Mouse (Mus musculus) hindbrain, postnatal 0 days (tissue): ENCODE data around the gene Gm12184. TPM values are rescaled to one million over a fixed set of nuclear protein-coding genes. Genes with fewer than 3 reads are reported as not detected.
A peak's percentile ranks its signal among the peaks of the same experiment; 100 is the strongest.
"Not testable (repeated sequence)": the region's sequence is repeated elsewhere in the genome, so short reads cannot be mapped to it uniquely, and the experiment has no call there.

Experiments
- ATAC-seq: fragments of 200-750 bp; cut with Nextera tagmentation; 2 replicates; pipeline ENCODE4 v1.8.0; 2017; ENCODE audit warnings: mild to moderate bottlenecking, moderate TSS enrichment, moderate library complexity
- DNase-seq: peaks from one replicate; pipeline ENCODE4 v3.0.0-alpha.2; 2015; ENCODE audit warnings: low spot score
- H3K27ac ChIP-seq: fragments of 300-500 bp; sonication (generic); 2 replicates; pipeline ENCODE4 v1.5.1; 2014; ENCODE audit warnings: mild to moderate bottlenecking
- H3K27me3 ChIP-seq: fragments of 300-500 bp; sonication (generic); 2 replicates; pipeline ENCODE4 v1.6.1; 2014; ENCODE audit warnings: low read length, mixed read lengths; ENCODE audit not compliant: insufficient read depth
- H3K36me3 ChIP-seq: fragments of 300-500 bp; sonication (generic); 2 replicates; pipeline ENCODE4 v1.6.1; 2014; ENCODE audit warnings: low read length, mixed read lengths; ENCODE audit not compliant: insufficient read depth
- H3K4me1 ChIP-seq: fragments of 300-500 bp; sonication (generic); 2 replicates; pipeline ENCODE4 v1.6.1; 2014; ENCODE audit warnings: antibody characterized with exemption, low read length, mixed read lengths; ENCODE audit not compliant: insufficient read depth
- H3K4me2 ChIP-seq: fragments of 300-500 bp; sonication (generic); 2 replicates; pipeline ENCODE4 v1.6.1; 2014; ENCODE audit warnings: low read depth, mild to moderate bottlenecking, low read length, moderate library complexity, mixed read lengths
- H3K4me3 ChIP-seq: fragments of 300-500 bp; sonication (generic); 2 replicates; pipeline ENCODE4 v1.5.1; 2014; ENCODE audit warnings: low read length
- H3K9ac ChIP-seq: fragments of 300-500 bp; sonication (generic); replicated peaks from 2 replicates; pipeline ENCODE4 v1.6.1; 2014; ENCODE audit warnings: mild to moderate bottlenecking, low read length, moderate library complexity, mixed read lengths
- H3K9me3 ChIP-seq: fragments of 300-500 bp; sonication (generic); 2 replicates; pipeline ENCODE4 v1.6.1; 2016; ENCODE audit warnings: low read length, mixed read lengths
- CTCF ChIP-seq: IDR thresholded peaks from 2 replicates; pipeline ENCODE4 v1.5.1; 2016; ENCODE audit warnings: antibody characterized with exemption, control low read depth, low read depth
- WGBS: fragments of 180-500 bp; shearing (Covaris S2); extraction: QIAGEN DNeasy Blood & Tissue Kit; methylation state at CpG from one replicate; pipeline ENCODE4 v1.1.7; 2014; 5-methylcytosine and 5-hydroxymethylcytosine counted together
- polyA plus RNA-seq: library from polyadenylated mRNA; unstranded; fragments of >200 nt; fragmentation: Nextera tagmentation; extraction: Ambion mirVana; gene quantifications from 2 replicates; pipeline ENCODE4 v1.2.1, GENCODE M21; 2015
- total RNA-seq: library from RNA; depleted of rRNA; stranded (reverse); fragments of >200 nt; gene quantifications from 2 replicates; pipeline ENCODE4 v1.2.3, GENCODE M21; 2014

Gene Gm12184
- total and polyA plus RNA-seq, 2 experiments from 2014 or later = 6.0 to 20.1 TPM

GRCm38 (mm10) chr11:48798984-48799920 is 27.2 kb downstream of the Gm12184 start:
- peak overlapping the region; percentile 86 for H3K4me3 ChIP-seq
- H3K27ac ChIP-seq = peak overlapping the region; percentile 88
- TF ChIP-seq CTCF = no peak
- H3K9me3 ChIP-seq = no peaks in the 10 kb centered on the region
- no peaks in the 10 kb centered on the region for H3K27me3 ChIP-seq
- DNase-seq = no peak
- H3K4me2 ChIP-seq = peak overlapping the region; percentile 93
- peak; percentile 4; the same call in 1 of the 2 replicates for ATAC-seq
- peak overlapping the region; percentile 78 for H3K9ac ChIP-seq
- WGBS = 9% methylated on average over 18 of the region's 18 CpGs
- peaks cover 12% of the 10 kb centered on the region for H3K4me1 ChIP-seq
- peaks cover 17% of the 10 kb centered on the region for H3K36me3 ChIP-seq

- H3K27ac ChIP-seq = no peak overlapping the region
- TF ChIP-seq CTCF = no peak
- no peaks in the 10 kb centered on the region for H3K9me3 ChIP-seq
- no peak overlapping the region for H3K9ac ChIP-seq
- ATAC-seq (no peak), DNase-seq (no peak)
- WGBS = 80% methylated on average over 7 of the region's 7 CpGs
- H3K4me2 ChIP-seq = 0 out of 2 replicates have a peak overlapping the region, but pooled peaks have one; percentile 93
- peaks cover 12% of the 10 kb centered on the region for H3K4me1 ChIP-seq
- H3K36me3 ChIP-seq = peaks cover 8% of the 10 kb centered on the region; the same call in 1 of the 2 replicates
- no peaks in the 10 kb centered on the region for H3K27me3 ChIP-seq
- no peak overlapping the region for H3K4me3 ChIP-seq
Observed at GRCm38 (mm10) chr11:48798308-48798707, 28.1 kb downstream of the Gm12184 start.

GRCm38 (mm10) chr11:48797287-48797686 is 29.2 kb downstream of the Gm12184 start:
- ATAC-seq = no peak
- Histone ChIP-seq H3K9ac (no peak overlapping the region), H3K4me2 (no peak overlapping the region), H3K27ac (no peak overlapping the region), H3K4me1 (peaks cover 11% of the 10 kb centered on the region), H3K4me3 (no peak overlapping the region), H3K36me3 (peaks cover 4% of the 10 kb centered on the region; the same call in 1 of the 2 replicates), H3K27me3 (no peaks in the 10 kb centered on the region), H3K9me3 (no peaks in the 10 kb centered on the region)
- WGBS = 90% methylated on average over 5 of the region's 5 CpGs
- DNase-seq = no peak
- no peak for TF ChIP-seq CTCF

GRCm38 (mm10) chr11:48796290-48796689 is 30.2 kb downstream of the Gm12184 start:
- Histone ChIP-seq H3K9me3 (no peaks in the 10 kb centered on the region), H3K4me1 (peaks cover 3% of the 10 kb centered on the region), H3K27me3 (no peaks in the 10 kb centered on the region), H3K36me3 (no peaks in the 10 kb centered on the region), H3K4me3 (no peak overlapping the region), H3K9ac (no peak overlapping the region), H3K27ac (no peak overlapping the region), H3K4me2 (no peak overlapping the region)
- no peak for ATAC-seq
- 76% methylated on average over 4 of the region's 4 CpGs for WGBS
- DNase-seq = no peak
- TF ChIP-seq CTCF = peak; percentile 8; the same call in 1 of the 2 replicates

- Histone ChIP-seq H3K9ac (no peak overlapping the region), H3K27ac (no peak overlapping the region), H3K36me3 (no peaks in the 10 kb centered on the region), H3K4me1 (no peaks in the 10 kb centered on the region; the same call in 1 of the 2 replicates), H3K4me2 (no peak overlapping the region), H3K4me3 (no peak overlapping the region), H3K27me3 (no peaks in the 10 kb centered on the region), H3K9me3 (no peaks in the 10 kb centered on the region)
- WGBS = 90% methylated on average over 7 of the region's 7 CpGs
- TF ChIP-seq CTCF = no peak
- DNase-seq (no peak), ATAC-seq (no peak)
Observed at GRCm38 (mm10) chr11:48795221-48795620, 31.2 kb downstream of the Gm12184 start.

- Histone ChIP-seq H3K36me3 (no peaks in the 10 kb centered on the region), H3K27me3 (no peaks in the 10 kb centered on the region), H3K9ac (no peak overlapping the region), H3K9me3 (no peaks in the 10 kb centered on the region), H3K4me3 (no peak overlapping the region), H3K4me2 (no peak overlapping the region), H3K4me1 (no peaks in the 10 kb centered on the region), H3K27ac (no peak overlapping the region)
- ATAC-seq (no peak), DNase-seq (no peak)
- WGBS = 96% methylated on average over 3 of the region's 3 CpGs
- TF ChIP-seq CTCF = no peak
Observed at GRCm38 (mm10) chr11:48793184-48793583, 33.3 kb downstream of the Gm12184 start.

- not testable (repeated sequence) for H3K9me3 ChIP-seq, ATAC-seq, H3K4me2 ChIP-seq, H3K27ac ChIP-seq, DNase-seq, H3K36me3 ChIP-seq, H3K9ac ChIP-seq, H3K4me3 ChIP-seq, H3K4me1 ChIP-seq, H3K27me3 ChIP-seq
- WGBS = 86% methylated on average over 9 of the region's 9 CpGs
Observed at GRCm38 (mm10) chr11:48791894-48792293, 34.6 kb downstream of the Gm12184 start.
